Mouse (Mus musculus) liver, embryonic 11.5 days (tissue): Measurements from ENCODE around the gene Ccdc42. TPM values are rescaled to one million over a fixed set of nuclear protein-coding genes. Genes with fewer than 3 reads are reported as not detected.

Experiments
- ATAC-seq: fragments of 200-750 bp; cut with Nextera tagmentation; replicated peaks from 2 replicates; pipeline ENCODE4 v1.8.0; 2017; ENCODE audit warnings: moderate number of reproducible peaks, mild to moderate bottlenecking, moderate TSS enrichment, moderate library complexity; ENCODE audit not compliant: low FRiP score
- DNase-seq: peaks from one replicate; pipeline ENCODE4 v3.0.0-alpha.2; 2017; ENCODE audit warnings: low spot score
- H3K27ac ChIP-seq: fragments of 300-500 bp; sonication (generic); 2 replicates; pipeline ENCODE4 v1.5.1; 2014; ENCODE audit warnings: mild to moderate bottlenecking, low read depth, low read length, control low read depth
- H3K27me3 ChIP-seq: fragments of 300-500 bp; sonication (generic); replicated peaks from 2 replicates; pipeline ENCODE4 v1.6.1; 2014; ENCODE audit warnings: low read length, mixed read lengths; ENCODE audit not compliant: control insufficient read depth, insufficient read depth
- H3K36me3 ChIP-seq: fragments of 300-500 bp; sonication (generic); 2 replicates; pipeline ENCODE4 v1.6.1; 2014; ENCODE audit warnings: mild to moderate bottlenecking, low read length, moderate library complexity, mixed read lengths; ENCODE audit not compliant: control insufficient read depth, insufficient read depth
- H3K4me1 ChIP-seq: fragments of 300-500 bp; sonication (generic); replicated peaks from 2 replicates; pipeline ENCODE4 v1.6.1; 2014; ENCODE audit warnings: low read length, mixed read lengths; ENCODE audit not compliant: control insufficient read depth, insufficient read depth
- H3K4me2 ChIP-seq: fragments of 300-500 bp; sonication (generic); 2 replicates; pipeline ENCODE4 v1.6.1; 2014; ENCODE audit warnings: mild to moderate bottlenecking, control low read depth, moderate library complexity
- H3K4me3 ChIP-seq: fragments of 300-500 bp; sonication (generic); 2 replicates; pipeline ENCODE4 v1.5.1; 2014; ENCODE audit warnings: low read depth, low read length, control low read depth
- H3K9ac ChIP-seq: fragments of 300-500 bp; sonication (generic); 2 replicates; pipeline ENCODE4 v1.6.1; 2014; ENCODE audit warnings: low read depth, low read length, control low read depth
- H3K9me3 ChIP-seq: fragments of 300-500 bp; sonication (generic); 2 replicates; pipeline ENCODE4 v1.6.1; 2016; ENCODE audit warnings: low read length, inconsistent platforms, mixed read lengths; ENCODE audit not compliant: control insufficient read depth
- WGBS: fragments of 180-500 bp; shearing (Covaris S2); extraction: QIAGEN DNeasy Blood & Tissue Kit; methylation state at CpG from one replicate; pipeline ENCODE4 v1.1.7; 2014; 5-methylcytosine and 5-hydroxymethylcytosine counted together
- polyA plus RNA-seq: library from polyadenylated mRNA; unstranded; fragments of >200 nt; fragmentation: Nextera tagmentation; extraction: Ambion mirVana; gene quantifications from 2 replicates; pipeline ENCODE4 v1.2.1, GENCODE M21; 2014

Ccdc42 gene
- polyA plus RNA-seq, 1 experiment from 2014 or later, result 0.56 TPM

GRCm38 (mm10) chr11:68600551-68601021, 13.8 kb downstream of the Ccdc42 start:
- no peak for DNase-seq
- H3K9me3 ChIP-seq, result no peaks in the 10 kb centered on the region
- no peak overlapping the region for H3K9ac ChIP-seq
- WGBS, result 54% methylated on average over 6 of the region's 6 CpGs
- peaks cover 20% of the 10 kb centered on the region for H3K4me1 ChIP-seq
- no peaks in the 10 kb centered on the region for H3K36me3 ChIP-seq
- H3K4me2 ChIP-seq, result no peak overlapping the region
- no peak overlapping the region for H3K4me3 ChIP-seq
- H3K27ac ChIP-seq, result peak overlapping the region; percentile 54; the same call in 1 of the 2 replicates
- no peaks in the 10 kb centered on the region; the same call in 1 of the 2 replicates for H3K27me3 ChIP-seq
- no peak for ATAC-seq

- Histone ChIP-seq H3K27me3 (no peaks in the 10 kb centered on the region; the same call in 1 of the 2 replicates), H3K9me3 (no peaks in the 10 kb centered on the region), H3K4me3 (no peak overlapping the region), H3K36me3 (no peaks in the 10 kb centered on the region), H3K4me1 (peaks cover 20% of the 10 kb centered on the region), H3K27ac (peak overlapping the region; percentile 54), H3K4me2 (no peak overlapping the region), H3K9ac (no peak overlapping the region)
- ATAC-seq (no peak), DNase-seq (no peak)
- 20% methylated on average over 9 of the region's 9 CpGs for WGBS
These were observed 14.7 kb downstream of the Ccdc42 start for GRCm38 (mm10) chr11:68601486-68601991.

- Histone ChIP-seq H3K27ac (peak overlapping the region; percentile 54; the same call in 1 of the 2 replicates), H3K4me3 (no peak overlapping the region), H3K4me1 (peaks cover 20% of the 10 kb centered on the region), H3K27me3 (no peaks in the 10 kb centered on the region; the same call in 1 of the 2 replicates), H3K4me2 (no peak overlapping the region), H3K36me3 (no peaks in the 10 kb centered on the region), H3K9ac (no peak overlapping the region), H3K9me3 (no peaks in the 10 kb centered on the region)
- DNase-seq (no peak), ATAC-seq (no peak)
- 18% methylated on average over 8 of the region's 8 CpGs for WGBS
These were observed 15.5 kb downstream of the Ccdc42 start for GRCm38 (mm10) chr11:68602200-68602931.

DNA sequence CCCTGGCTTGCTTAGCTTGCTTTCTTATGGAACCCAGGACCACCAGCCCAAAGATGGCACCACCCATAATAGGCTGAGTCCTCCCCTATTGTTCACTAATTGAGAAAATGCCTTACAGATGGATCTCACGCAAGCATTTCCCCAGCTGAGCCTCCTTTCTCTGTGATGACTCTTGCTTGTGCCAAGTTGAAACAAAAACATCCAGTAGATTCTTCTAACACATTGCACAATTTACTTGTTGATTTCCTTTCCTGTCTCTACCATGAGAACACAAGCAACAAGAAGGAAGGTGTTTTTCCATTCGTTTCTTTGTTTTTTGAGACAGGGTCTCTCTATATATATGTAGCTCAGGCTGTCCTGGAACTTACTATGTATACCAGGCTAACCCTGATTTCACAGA, 20.2 kb downstream of the Ccdc42 start:
- WGBS, result 75% methylated on average over 2 of the region's 2 CpGs
- peaks cover 8% of the 10 kb centered on the region for H3K4me1 ChIP-seq

DNA sequence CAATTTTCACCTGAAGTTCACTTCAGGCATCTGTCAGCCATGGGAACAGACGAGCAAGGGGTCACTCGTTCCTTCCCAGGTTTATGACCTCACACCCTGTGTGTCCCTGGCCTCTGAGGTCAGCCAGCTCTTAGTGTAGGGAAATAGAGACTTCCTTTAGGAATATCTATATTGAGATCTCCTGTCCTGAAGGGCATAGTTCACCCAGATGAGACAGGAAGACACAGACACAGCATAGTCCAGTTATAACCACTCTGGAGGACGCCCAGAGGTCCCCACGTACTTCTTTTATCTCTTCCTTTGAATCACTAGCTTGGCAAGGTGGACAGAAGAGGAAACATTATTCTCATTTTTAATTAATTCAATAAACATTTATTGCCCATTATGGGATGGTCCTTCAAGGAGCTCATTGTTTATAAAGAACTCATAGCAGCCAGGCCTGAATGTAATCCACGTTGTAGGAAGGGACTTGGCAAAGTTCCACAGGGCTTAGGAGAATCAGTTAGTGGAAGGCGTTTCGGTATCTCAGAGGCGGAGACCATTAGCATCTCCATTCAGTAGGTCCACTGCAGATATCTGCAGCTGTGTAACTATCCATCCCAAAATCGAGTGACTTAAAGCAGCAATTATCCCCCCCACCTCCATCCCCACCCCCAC, 23.2 kb downstream of the Ccdc42 start:
- 60% methylated on average over 9 of the region's 9 CpGs for WGBS
- Histone ChIP-seq H3K4me1 (no peaks in the 10 kb centered on the region), H3K4me2 (no peak overlapping the region), H3K4me3 (no peak overlapping the region), H3K36me3 (no peaks in the 10 kb centered on the region), H3K27ac (no peak overlapping the region), H3K9me3 (no peaks in the 10 kb centered on the region), H3K27me3 (no peaks in the 10 kb centered on the region), H3K9ac (no peak overlapping the region)
- DNase-seq (no peak), ATAC-seq (no peak)

More for the DNA sequence above, 20.2 kb downstream of the Ccdc42 start:
- Histone ChIP-seq H3K36me3 (no peaks in the 10 kb centered on the region), H3K27ac (no peak overlapping the region), H3K9me3 (no peaks in the 10 kb centered on the region), H3K4me3 (no peak overlapping the region), H3K9ac (no peak overlapping the region), H3K27me3 (no peaks in the 10 kb centered on the region), H3K4me2 (no peak overlapping the region)
- ATAC-seq (no peak), DNase-seq (no peak)

DNA sequence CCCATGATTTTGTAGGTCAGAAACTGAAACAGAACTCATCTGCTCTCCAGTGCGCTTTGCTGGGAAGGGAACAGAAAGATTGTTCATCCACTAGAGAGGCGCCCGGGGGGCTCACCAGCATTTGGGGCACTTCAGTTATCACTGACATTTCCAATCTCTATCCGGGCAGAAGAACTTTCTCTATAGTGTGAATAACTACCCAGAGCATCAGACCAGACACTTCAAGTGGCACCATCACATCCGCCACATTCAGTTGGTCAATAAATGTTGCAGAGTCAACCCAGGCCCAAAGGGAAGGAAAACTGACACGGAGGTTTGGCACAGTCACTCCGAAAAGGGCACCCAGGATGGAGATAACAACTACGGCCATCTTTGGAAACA, 23.7 kb downstream of the Ccdc42 start:
- Histone ChIP-seq H3K4me2 (no peak overlapping the region), H3K27me3 (no peaks in the 10 kb centered on the region), H3K9ac (no peak overlapping the region), H3K36me3 (no peaks in the 10 kb centered on the region), H3K4me3 (no peak overlapping the region), H3K9me3 (no peaks in the 10 kb centered on the region), H3K27ac (no peak overlapping the region), H3K4me1 (no peaks in the 10 kb centered on the region)
- ATAC-seq (no peak), DNase-seq (no peak)
- 86% methylated on average over 8 of the region's 8 CpGs for WGBS

GRCm38 (mm10) chr11:68613071-68613711, 26.4 kb downstream of the Ccdc42 start:
- Histone ChIP-seq H3K27ac (no peak overlapping the region), H3K4me2 (no peak overlapping the region), H3K4me3 (no peak overlapping the region), H3K4me1 (no peaks in the 10 kb centered on the region), H3K9ac (no peak overlapping the region), H3K27me3 (no peaks in the 10 kb centered on the region), H3K36me3 (no peaks in the 10 kb centered on the region), H3K9me3 (no peaks in the 10 kb centered on the region)
- no peak for ATAC-seq
- DNase-seq, result no peak
- 38% methylated on average over 5 of the region's 5 CpGs for WGBS

GRCm38 (mm10) chr11:68622751-68623150, 35.9 kb downstream of the Ccdc42 start:
- DNase-seq, result no peak
- WGBS, result 75% methylated on average over 9 of the region's 9 CpGs
- Histone ChIP-seq H3K36me3 (no peaks in the 10 kb centered on the region), H3K4me2 (peak overlapping the region; percentile 67), H3K27me3 (no peaks in the 10 kb centered on the region), H3K9ac (no peak overlapping the region), H3K9me3 (no peaks in the 10 kb centered on the region), H3K4me3 (no peak overlapping the region), H3K27ac (0 out of 2 replicates have a peak overlapping the region, but pooled peaks have one; percentile 36), H3K4me1 (no peaks in the 10 kb centered on the region; the same call in 1 of the 2 replicates)
- ATAC-seq, result no peak
